Mouse (Mus musculus) testis, adult 2 months (tissue): ENCODE results near the gene Slain2.

Source experiments
- CTCF ChIP-seq: fragments of 200-500 bp; IDR thresholded peaks from 2 replicates; pipeline ENCODE4 v1.5.1; 2012; ENCODE audit warnings: low read depth, mild to moderate bottlenecking, inconsistent platforms, low read length, moderate library complexity; ENCODE audit not compliant: control insufficient read depth, insufficient read depth, insufficient replicate concordance
- POLR2A ChIP-seq: fragments of 200-500 bp; IDR thresholded peaks from 2 replicates; pipeline ENCODE4 v1.6.1; 2012; ENCODE audit warnings: low read depth, mild to moderate bottlenecking, inconsistent platforms, low read length, moderate library complexity; ENCODE audit not compliant: control insufficient read depth

DNA sequence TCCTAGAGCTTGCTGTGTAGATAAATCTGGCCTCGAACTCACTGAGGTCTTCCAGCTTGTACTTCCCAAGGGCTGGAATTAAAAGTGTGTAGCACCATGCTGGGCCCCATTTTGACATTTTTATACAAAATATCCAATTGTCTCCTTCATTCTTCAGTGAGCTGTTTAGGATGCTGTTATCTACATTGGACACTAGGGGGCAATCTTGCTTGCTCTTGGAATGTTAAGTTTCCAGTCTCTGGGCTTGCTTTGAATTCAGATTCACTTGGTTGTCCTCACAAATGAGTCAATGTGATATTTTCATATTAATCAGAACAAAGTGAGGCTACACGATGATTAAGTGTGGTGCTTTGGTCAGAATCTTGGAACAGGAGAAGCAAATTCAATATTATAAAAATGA is 70.0 kb downstream of the Slain2 start:
- no peak for TF ChIP-seq POLR2A
- no peak; the same call in 1 of the 2 replicates for TF ChIP-seq CTCF
